ENCODE assay signal across 10 mouse cellular contexts in the genomic region with DNA sequence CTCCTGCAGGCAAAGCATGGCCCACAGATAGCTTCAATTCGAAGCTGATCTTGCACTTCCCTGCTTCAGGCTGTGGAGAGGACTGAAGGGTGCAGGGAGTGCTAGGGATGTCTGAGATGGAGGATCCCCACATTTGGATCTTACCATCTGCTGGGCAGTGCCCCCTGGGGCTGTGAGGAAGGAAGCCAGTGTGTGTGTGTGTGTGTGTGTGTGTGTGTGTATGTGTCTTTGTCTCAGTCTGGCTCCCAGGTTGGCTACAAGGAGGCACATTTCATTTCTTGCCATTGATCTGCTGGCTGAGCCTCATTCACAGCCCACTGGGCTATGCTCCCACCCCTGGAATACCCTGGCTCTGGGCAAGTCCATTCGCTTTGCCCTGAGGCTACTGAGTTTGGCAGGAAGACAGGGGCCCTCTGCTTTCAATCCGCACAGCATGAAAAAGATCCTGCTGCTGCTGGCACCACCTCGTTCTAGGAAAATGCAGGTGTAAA. TPM values are rescaled to one million over a fixed set of nuclear protein-coding genes. Genes with fewer than 3 reads are reported as not detected.
DNase-seq lines count a peak whose midpoint lies in the region; ATAC-seq lines count a peak whose summit lies in the region.
"Had no signal": no experiment of that assay in that cellular context is flagged by ENCODE, and none has a peak within 500 bp of the region (broad histone marks: within the 10 kb centered on the region; RNA-seq: fewer than 3 reads in every experiment).

No protein-coding gene starts in this region.

- no peak overlapping the region for H3K9ac ChIP-seq in heart, embryonic 12.5 days
- H3K9ac ChIP-seq in hindbrain, embryonic 16.5 days (ENCODE audit: low read depth, low read length), result no peak overlapping the region

- 53% methylated on average over 4 of the region's 4 CpGs for WGBS in heart, embryonic 12.5 days
- WGBS in hindbrain, embryonic 16.5 days, result 39% methylated on average over 4 of the region's 4 CpGs

- no peak overlapping the region for H3K4me2 ChIP-seq in heart, embryonic 12.5 days
- H3K4me2 ChIP-seq in hindbrain, embryonic 16.5 days (ENCODE audit: low read length), result no peak overlapping the region
- H3K4me2 ChIP-seq: limb, embryonic 13.5 days had no signal

- H3K4me1 ChIP-seq in heart, embryonic 12.5 days (replicated peaks), result peaks cover 36% of the 10 kb centered on the region
- H3K4me1 ChIP-seq in hindbrain, embryonic 16.5 days (ENCODE audit: control insufficient read depth, insufficient read depth, low read depth, low read length), result peaks cover 22% of the 10 kb centered on the region

- no peaks in the 10 kb centered on the region for H3K27me3 ChIP-seq in heart, embryonic 12.5 days (replicated peaks)
- no peaks in the 10 kb centered on the region for H3K27me3 ChIP-seq in hindbrain, embryonic 16.5 days (replicated peaks; ENCODE audit: control insufficient read depth, insufficient read depth, low read length)
- H3K27me3 ChIP-seq: limb, embryonic 13.5 days had no signal

- H3K9me3 ChIP-seq in heart, embryonic 12.5 days (replicated peaks), result no peaks in the 10 kb centered on the region
- H3K9me3 ChIP-seq in hindbrain, embryonic 16.5 days (ENCODE audit: control insufficient read depth, low read length), result no peaks in the 10 kb centered on the region
- H3K9me3 ChIP-seq: limb, embryonic 13.5 days had no signal

- no peak for ATAC-seq in heart, embryonic 12.5 days (ENCODE audit: insufficient number of reproducible peaks, low FRiP score)
- ATAC-seq in hindbrain, embryonic 16.5 days, result peak; percentile 21; the same call in 1 of the 2 replicates
- ATAC-seq in megakaryocyte progenitor cell, adult 5-6 weeks (replicated peaks; ENCODE audit: poor library complexity), result no peak

- DNase-seq in heart, postnatal 4 days, result no peak
- peak; percentile 44 for DNase-seq in NIH3T3 (ENCODE audit: low read depth)
- DNase-seq in cerebellum, postnatal 14 days, result peak; percentile 66 to 70
- DNase-seq in adrenal gland, adult 2 months, result no peak
- DNase-seq in adrenal gland, postnatal 14 days, result no peak

- no peak overlapping the region for H3K4me3 ChIP-seq in heart, embryonic 12.5 days
- H3K4me3 ChIP-seq in hindbrain, embryonic 16.5 days (ENCODE audit: low read length), result no peak overlapping the region
- H3K4me3 ChIP-seq: limb, embryonic 13.5 days had no signal

- H3K36me3 ChIP-seq in heart, embryonic 12.5 days, result peaks cover 34% of the 10 kb centered on the region
- H3K36me3 ChIP-seq in hindbrain, embryonic 16.5 days (ENCODE audit: control insufficient read depth, insufficient read depth, low read length), result peaks cover 3% of the 10 kb centered on the region; the same call in 1 of the 2 replicates

- peak overlapping the region; percentile 72; the same call in 1 of the 2 replicates for H3K27ac ChIP-seq in heart, embryonic 12.5 days (ENCODE audit: poor library complexity, severe bottlenecking)
- peak overlapping the region; percentile 9; the same call in 1 of the 2 replicates for H3K27ac ChIP-seq in hindbrain, embryonic 16.5 days (ENCODE audit: low read depth, low read length)
- H3K27ac ChIP-seq: limb, embryonic 13.5 days had no signal

RNA-seq across cellular contexts. Expression of a gene that starts 36.8 kb away (rescaled TPM):
- polyA plus RNA-seq in heart, embryonic 12.5 days (2016; fragmentation: Nextera tagmentation; extraction: Ambion mirVana), result 406 and 431 TPM in 2 replicates
- 100 to 1,000 TPM; 633 to 644 TPM for total RNA-seq in heart, postnatal 4 days (2021)
- 339 and 361 TPM in 2 replicates for polyA plus RNA-seq in hindbrain, embryonic 16.5 days (2015; fragmentation: Nextera tagmentation; extraction: Ambion mirVana)
- total RNA-seq in adrenal gland, adult 2 months (2021), result 100 to 1,000 TPM; 428 to 515 TPM
- polyA plus RNA-seq in adrenal gland, adult 2 months (2012; rRNA removed), result 106 and 107 TPM in 2 replicates
- total RNA-seq in megakaryocyte progenitor cell, adult 5-6 weeks (2015), result 175 TPM in 2 replicates
- total RNA-seq in megakaryocyte progenitor cell, adult 5-6 weeks (2017), result 101 and 110 TPM in 2 replicates
- 626 and 670 TPM in 2 replicates for total RNA-seq in adrenal gland, postnatal 14 days (2021)

RNA-seq across cellular contexts. Expression of a gene that starts 48.0 kb away (rescaled TPM):
- polyA plus RNA-seq in heart, embryonic 12.5 days (2016; fragmentation: Nextera tagmentation; extraction: Ambion mirVana), result not detected in 2 replicates
- not detected for total RNA-seq in heart, postnatal 4 days (2021)
- polyA plus RNA-seq in hindbrain, embryonic 16.5 days (2015; fragmentation: Nextera tagmentation; extraction: Ambion mirVana), result not detected in 2 replicates
- not detected for total RNA-seq in adrenal gland, adult 2 months (2021)
- polyA plus RNA-seq in adrenal gland, adult 2 months (2012; rRNA removed), result not detected in 2 replicates
- not detected in 2 replicates for total RNA-seq in megakaryocyte progenitor cell, adult 5-6 weeks (2015)
- total RNA-seq in megakaryocyte progenitor cell, adult 5-6 weeks (2017), result not detected in 2 replicates
- not detected in 2 replicates for total RNA-seq in adrenal gland, postnatal 14 days (2021)
- polyA plus RNA-seq: cortical plate, adult 2 months; limb, embryonic 13.5 days had no signal

RNA-seq across cellular contexts. Expression of a gene that starts 59.0 kb away (rescaled TPM):
- polyA plus RNA-seq in heart, embryonic 12.5 days (2016; fragmentation: Nextera tagmentation; extraction: Ambion mirVana), result not detected in 2 replicates
- not detected for total RNA-seq in heart, postnatal 4 days (2021)
- not detected in 2 replicates for polyA plus RNA-seq in hindbrain, embryonic 16.5 days (2015; fragmentation: Nextera tagmentation; extraction: Ambion mirVana)
- total RNA-seq in adrenal gland, adult 2 months (2021), result not detected
- not detected in 2 replicates for polyA plus RNA-seq in adrenal gland, adult 2 months (2012; rRNA removed)
- total RNA-seq in megakaryocyte progenitor cell, adult 5-6 weeks (2015), result not detected in 2 replicates
- total RNA-seq in megakaryocyte progenitor cell, adult 5-6 weeks (2017), result not detected in 2 replicates
- not detected in 2 replicates for total RNA-seq in adrenal gland, postnatal 14 days (2021)
- polyA plus RNA-seq: cortical plate, adult 2 months; limb, embryonic 13.5 days had no signal

Comparison
In these comparisons a context has a peak if more than half of its experiments do, and no peak if none do; other contexts are left out.
1. DNase-seq: peak in NIH3T3 (single experiment) and cerebellum, postnatal 14 days (2 of 2); none in heart, postnatal 4 days (single experiment), adrenal gland, adult 2 months (single experiment) and adrenal gland, postnatal 14 days (single experiment).